Mouse (Mus musculus): ENCODE data around the gene Slc15a5. TPM values are rescaled to one million over a fixed set of nuclear protein-coding genes. Genes with fewer than 3 reads are reported as not detected.

Slc15a5 gene
- polyA plus RNA-seq, 1 experiment from 2014 or later: not detected

DNA sequence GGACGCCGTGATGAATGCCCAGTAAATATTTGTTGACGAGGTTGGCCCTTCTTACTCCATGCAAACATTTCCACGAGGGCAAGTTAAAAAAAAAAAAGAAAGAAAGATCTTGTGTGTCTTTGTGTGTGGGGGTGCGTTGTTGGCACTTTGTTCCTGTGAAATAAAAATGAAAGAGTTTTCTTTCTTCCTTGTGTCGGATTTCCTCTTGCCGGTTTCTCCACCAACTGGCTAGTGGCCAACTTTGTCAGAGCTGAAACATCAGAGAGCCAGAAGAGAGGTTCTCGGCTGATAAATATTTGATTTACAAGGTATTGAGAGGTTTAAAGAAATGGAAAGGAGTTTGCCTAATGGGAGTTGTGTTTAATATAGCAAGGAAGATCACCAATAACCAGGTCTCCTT is 144.4 kb downstream of the Slc15a5 start:
- no peak overlapping the region for H3K4me2 ChIP-seq (ENCODE audit: low read depth, low read length)
- ATAC-seq (ENCODE audit: low read depth) (no peak), DNase-seq (ENCODE audit: low spot score) (peak; percentile 63)
- no peaks in the 10 kb centered on the region for H3K9me3 ChIP-seq (ENCODE audit: control insufficient read depth, low read length)
- H3K4me1 ChIP-seq (ENCODE audit: control insufficient read depth, insufficient read depth, low read length): no peaks in the 10 kb centered on the region
- 37% methylated on average over 8 of the region's 8 CpGs for WGBS
- no peak overlapping the region for H3K4me3 ChIP-seq (ENCODE audit: low read depth, low read length)
- H3K36me3 ChIP-seq (ENCODE audit: control insufficient read depth, insufficient read depth, low read length): no peaks in the 10 kb centered on the region
- no peak overlapping the region for H3K9ac ChIP-seq (ENCODE audit: low read depth, low read length)
- H3K27me3 ChIP-seq (replicated peaks; ENCODE audit: control insufficient read depth, insufficient read depth, low read length): no peaks in the 10 kb centered on the region
- H3K27ac ChIP-seq (replicated peaks; ENCODE audit: low read depth, low read length): no peak overlapping the region

DNA sequence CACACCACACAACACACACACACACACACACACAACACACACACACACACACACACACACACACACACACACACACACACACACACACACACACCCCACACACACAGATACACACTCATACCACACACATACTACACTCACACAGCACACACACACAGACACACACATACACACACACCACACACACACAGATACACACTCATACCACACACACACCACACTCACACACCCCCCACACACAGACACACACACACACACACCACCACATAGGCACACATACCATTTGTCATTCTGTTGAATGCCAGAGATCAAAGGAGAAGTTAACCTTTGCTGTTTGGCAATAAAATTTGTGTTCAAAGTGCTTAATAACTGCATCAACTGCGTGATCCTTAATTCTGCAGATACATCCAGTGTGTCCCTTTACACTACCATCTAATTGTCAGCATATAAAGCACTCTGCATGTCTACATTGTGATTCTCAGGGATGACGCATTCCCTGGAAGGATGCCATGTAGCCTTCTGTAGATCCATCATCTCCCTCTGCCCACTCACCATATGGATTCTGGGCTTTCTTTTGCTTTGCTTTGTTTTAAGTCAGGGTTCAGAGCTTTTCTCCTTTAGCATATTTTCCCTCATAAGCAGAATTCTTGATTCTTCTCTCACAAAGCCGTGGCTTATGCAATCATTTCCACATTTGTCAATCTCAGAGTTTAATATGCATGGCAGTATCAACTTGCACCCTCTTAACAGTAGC is 145.0 kb downstream of the Slc15a5 start:
- H3K36me3 ChIP-seq (ENCODE audit: control insufficient read depth, insufficient read depth, low read length): no peaks in the 10 kb centered on the region
- ATAC-seq (ENCODE audit: low read depth) (peak; percentile 47; the same call in 1 of the 2 replicates), DNase-seq (ENCODE audit: low spot score) (peak; percentile 72)
- H3K9me3 ChIP-seq (ENCODE audit: control insufficient read depth, low read length): no peaks in the 10 kb centered on the region
- H3K4me1 ChIP-seq (ENCODE audit: control insufficient read depth, insufficient read depth, low read length): no peaks in the 10 kb centered on the region
- no peak overlapping the region for H3K9ac ChIP-seq (ENCODE audit: low read depth, low read length)
- H3K4me3 ChIP-seq (ENCODE audit: low read depth, low read length): no peak overlapping the region
- H3K4me2 ChIP-seq (ENCODE audit: low read depth, low read length): no peak overlapping the region
- 49% methylated on average over 3 of the region's 3 CpGs for WGBS
- no peaks in the 10 kb centered on the region for H3K27me3 ChIP-seq (replicated peaks; ENCODE audit: control insufficient read depth, insufficient read depth, low read length)
- H3K27ac ChIP-seq (replicated peaks; ENCODE audit: low read depth, low read length): no peak overlapping the region; the same call in 1 of the 2 replicates

Other genes starting within 250 kb of the Slc15a5 start
- gene Mgst1, start 60.4 kb upstream of the Slc15a5 start, polyA plus RNA-seq (2014; fragmentation: Nextera tagmentation; extraction: Ambion mirVana): 185 and 192 TPM in 2 replicates

Measured in embryonic facial prominence, embryonic 14.5 days (tissue).